Mouse (Mus musculus): ENCODE measurements around the gene Map3k15. TPM values are rescaled to one million over a fixed set of nuclear protein-coding genes. Genes with fewer than 3 reads are reported as not detected.

The Map3k15 gene
- polyA plus RNA-seq, 1 experiment, result not detected

DNA sequence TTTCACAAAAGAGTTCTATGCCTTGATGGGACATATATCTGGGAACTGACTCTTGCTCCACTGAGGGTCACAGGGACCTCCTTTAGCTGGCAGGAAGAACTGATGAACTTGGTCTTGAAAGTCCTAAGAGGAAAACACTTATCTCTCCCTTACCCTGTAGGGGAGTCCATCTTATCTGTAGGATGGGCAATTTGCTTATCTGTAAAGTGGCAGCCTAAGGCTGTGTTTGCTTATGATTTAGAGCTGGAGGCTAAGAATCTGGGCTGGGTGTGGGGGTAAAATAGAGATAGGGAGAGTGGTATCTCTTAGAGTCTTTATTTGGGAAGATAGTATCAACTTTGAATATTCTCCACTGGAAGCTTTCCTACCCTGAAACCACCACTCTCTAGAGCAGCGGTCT lies 125.5 kb downstream of the Map3k15 start:
- Histone ChIP-seq H3K4me3 (ENCODE audit: insufficient read depth, low read depth, low read length) (no peak overlapping the region), H3K27ac (ENCODE audit: insufficient read depth, low read depth, low read length) (no peak overlapping the region), H3K4me1 (ENCODE audit: control insufficient read depth, insufficient read depth, low read length) (no peaks in the 10 kb centered on the region)
- WGBS, result 96% methylated on average over 1 of the region's 1 CpGs
- TF ChIP-seq POLR2A (IDR thresholded peaks at IDR 0.05; ENCODE audit: insufficient read depth, low read depth, low read length), result no peak
- TF ChIP-seq CTCF (IDR thresholded peaks at IDR 0.05; ENCODE audit: insufficient read depth, low read depth, low read length), result no peak

DNA sequence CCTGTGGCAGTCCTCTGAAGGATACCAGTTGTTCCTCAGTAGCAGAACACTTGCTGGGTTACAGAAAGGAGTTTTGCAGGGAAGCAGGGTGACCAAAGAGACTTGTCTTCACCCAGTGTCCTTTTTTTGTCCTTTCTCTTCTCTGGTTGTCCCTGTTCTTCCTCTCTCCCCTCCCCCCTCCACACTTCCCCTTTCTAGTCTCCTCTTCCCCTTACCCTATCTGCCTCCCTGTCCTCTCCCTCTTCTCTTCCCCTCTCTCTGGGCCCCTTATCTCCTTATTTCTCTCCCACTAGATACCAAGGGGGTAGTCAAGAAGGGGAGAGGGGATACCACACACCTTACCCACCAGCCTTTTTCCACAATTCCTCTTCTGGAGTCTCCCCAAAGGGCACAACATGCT lies 127.8 kb downstream of the Map3k15 start:
- H3K4me3 ChIP-seq (ENCODE audit: insufficient read depth, low read depth, low read length), result no peak overlapping the region
- no peaks in the 10 kb centered on the region for H3K4me1 ChIP-seq (ENCODE audit: control insufficient read depth, insufficient read depth, low read length)
- H3K27ac ChIP-seq (ENCODE audit: insufficient read depth, low read depth, low read length), result no peak overlapping the region
- no peak for TF ChIP-seq POLR2A (IDR thresholded peaks at IDR 0.05; ENCODE audit: insufficient read depth, low read depth, low read length)
- no peak for TF ChIP-seq CTCF (IDR thresholded peaks at IDR 0.05; ENCODE audit: insufficient read depth, low read depth, low read length)

DNA sequence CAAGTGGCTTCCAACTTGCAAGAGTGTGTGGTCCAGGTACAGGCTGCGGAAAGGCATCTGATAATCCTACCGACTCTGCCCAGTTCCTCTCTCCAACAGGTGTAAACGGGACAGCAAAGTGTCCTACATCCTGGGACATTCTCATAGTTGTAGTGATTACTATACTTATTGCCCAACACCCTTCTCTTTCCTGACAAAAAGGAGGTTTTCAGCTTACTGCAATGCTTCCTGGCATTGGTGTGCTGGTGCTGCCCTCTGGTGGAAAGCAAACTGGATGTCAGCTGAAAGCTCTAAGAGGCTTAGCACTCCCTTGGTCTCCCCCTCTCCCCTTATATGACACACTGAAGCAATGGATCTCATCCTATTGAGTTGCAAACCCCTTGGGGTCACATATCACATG lies 128.4 kb downstream of the Map3k15 start:
- 74% methylated on average over 3 of the region's 3 CpGs for WGBS
- Histone ChIP-seq H3K4me1 (ENCODE audit: control insufficient read depth, insufficient read depth, low read length) (no peaks in the 10 kb centered on the region), H3K27ac (ENCODE audit: insufficient read depth, low read depth, low read length) (no peak overlapping the region), H3K4me3 (ENCODE audit: insufficient read depth, low read depth, low read length) (no peak overlapping the region)
- no peak for TF ChIP-seq POLR2A (IDR thresholded peaks at IDR 0.05; ENCODE audit: insufficient read depth, low read depth, low read length)
- no peak for TF ChIP-seq CTCF (IDR thresholded peaks at IDR 0.05; ENCODE audit: insufficient read depth, low read depth, low read length)

DNA sequence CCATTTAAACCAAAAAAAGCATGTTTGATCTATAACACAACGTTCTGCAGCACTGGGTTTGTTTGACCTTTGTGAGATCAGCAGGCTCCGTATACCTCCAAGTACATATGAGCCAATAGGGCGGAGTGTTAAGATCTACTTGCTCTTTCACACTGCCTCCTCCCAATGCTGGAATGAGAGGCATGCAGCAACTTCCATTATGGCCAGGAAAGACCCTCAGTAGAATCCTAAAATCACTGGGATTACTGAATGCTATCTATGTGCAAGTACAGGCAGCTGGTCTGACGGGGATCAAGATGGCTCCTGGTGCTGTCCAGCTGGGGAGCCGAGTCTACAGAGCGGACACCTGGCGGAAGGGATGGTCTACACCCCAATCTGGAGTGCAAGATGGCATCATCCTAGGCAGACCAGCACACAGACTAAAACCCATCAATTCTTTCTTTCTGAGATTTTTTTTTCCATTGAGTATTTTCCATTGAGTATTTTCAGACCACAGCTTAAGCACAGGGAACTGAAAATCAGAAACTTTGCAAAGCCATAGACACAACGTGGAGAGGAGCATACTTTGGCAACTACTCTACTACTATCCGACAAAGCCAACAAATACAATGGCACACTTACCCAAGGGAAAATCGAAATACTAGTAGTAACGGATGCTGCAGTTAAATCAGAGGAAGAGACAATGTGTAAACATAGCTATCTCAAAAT lies 146.1 kb downstream of the Map3k15 start:
- TF ChIP-seq POLR2A (IDR thresholded peaks at IDR 0.05; ENCODE audit: insufficient read depth, low read depth, low read length) (no peak), CTCF (IDR thresholded peaks at IDR 0.05; ENCODE audit: insufficient read depth, low read depth, low read length) (no peak)
- H3K4me3 ChIP-seq (ENCODE audit: insufficient read depth, low read depth, low read length), result no peak overlapping the region
- 76% methylated on average over 11 of the region's 11 CpGs for WGBS
- H3K27ac ChIP-seq (ENCODE audit: insufficient read depth, low read depth, low read length), result no peak overlapping the region
- no peaks in the 10 kb centered on the region for H3K4me1 ChIP-seq (ENCODE audit: control insufficient read depth, insufficient read depth, low read length)

DNA sequence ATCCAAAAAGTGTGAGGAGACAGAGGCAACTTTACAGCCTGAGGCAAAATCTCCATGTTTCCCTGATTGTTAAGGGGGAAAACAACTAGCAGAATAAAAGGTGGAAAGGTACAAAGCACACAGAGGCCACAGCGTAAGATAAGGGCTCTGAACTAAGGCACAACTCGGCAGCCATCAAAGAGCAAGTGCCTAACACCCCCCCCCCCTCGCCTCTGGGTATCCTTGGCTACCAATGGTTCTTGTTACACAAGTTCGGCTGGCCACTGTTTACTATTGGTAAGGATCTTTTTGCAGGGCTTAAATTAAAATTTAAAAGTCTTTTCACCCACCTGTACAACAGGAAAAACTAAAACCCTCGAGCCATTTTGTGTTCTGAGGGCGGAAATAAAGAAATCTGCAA lies 147.5 kb downstream of the Map3k15 start:
- Histone ChIP-seq H3K4me1 (ENCODE audit: control insufficient read depth, insufficient read depth, low read length) (no peaks in the 10 kb centered on the region), H3K4me3 (ENCODE audit: insufficient read depth, low read depth, low read length) (no peak overlapping the region), H3K27ac (ENCODE audit: insufficient read depth, low read depth, low read length) (no peak overlapping the region; the same call in 1 of the 2 replicates)
- TF ChIP-seq POLR2A (IDR thresholded peaks at IDR 0.05; ENCODE audit: insufficient read depth, low read depth, low read length) (no peak), CTCF (IDR thresholded peaks at IDR 0.05; ENCODE audit: insufficient read depth, low read depth, low read length) (no peak)
- WGBS, result 30% methylated on average over 6 of the region's 6 CpGs

DNA sequence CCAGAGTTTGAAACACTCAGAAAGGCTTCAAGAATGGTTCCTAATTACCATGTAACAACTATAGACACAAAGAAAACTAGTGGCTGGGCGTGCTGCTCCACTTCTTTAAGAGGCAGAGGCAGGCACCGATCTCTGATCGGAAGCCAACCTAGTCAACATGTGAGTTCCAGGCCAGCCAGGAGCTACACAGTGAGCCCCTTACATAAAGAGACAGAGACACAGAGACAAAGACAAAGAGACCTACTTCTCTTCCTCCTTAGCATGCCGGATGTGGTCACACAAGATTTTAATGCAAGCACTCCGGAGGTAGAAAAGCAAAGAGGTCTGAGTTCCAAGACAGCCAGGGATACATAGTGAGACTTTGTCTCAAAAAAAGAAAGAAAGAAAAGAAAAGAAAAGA lies 147.9 kb downstream of the Map3k15 start:
- Histone ChIP-seq H3K4me3 (ENCODE audit: insufficient read depth, low read depth, low read length) (peak overlapping the region; percentile 5; the same call in 1 of the 2 replicates), H3K4me1 (ENCODE audit: control insufficient read depth, insufficient read depth, low read length) (no peaks in the 10 kb centered on the region), H3K27ac (ENCODE audit: insufficient read depth, low read depth, low read length) (no peak overlapping the region; the same call in 1 of the 2 replicates)
- 23% methylated on average over 5 of the region's 5 CpGs for WGBS
- TF ChIP-seq CTCF (IDR thresholded peaks at IDR 0.05; ENCODE audit: insufficient read depth, low read depth, low read length), result no peak
- no peak for TF ChIP-seq POLR2A (IDR thresholded peaks at IDR 0.05; ENCODE audit: insufficient read depth, low read depth, low read length)

DNA sequence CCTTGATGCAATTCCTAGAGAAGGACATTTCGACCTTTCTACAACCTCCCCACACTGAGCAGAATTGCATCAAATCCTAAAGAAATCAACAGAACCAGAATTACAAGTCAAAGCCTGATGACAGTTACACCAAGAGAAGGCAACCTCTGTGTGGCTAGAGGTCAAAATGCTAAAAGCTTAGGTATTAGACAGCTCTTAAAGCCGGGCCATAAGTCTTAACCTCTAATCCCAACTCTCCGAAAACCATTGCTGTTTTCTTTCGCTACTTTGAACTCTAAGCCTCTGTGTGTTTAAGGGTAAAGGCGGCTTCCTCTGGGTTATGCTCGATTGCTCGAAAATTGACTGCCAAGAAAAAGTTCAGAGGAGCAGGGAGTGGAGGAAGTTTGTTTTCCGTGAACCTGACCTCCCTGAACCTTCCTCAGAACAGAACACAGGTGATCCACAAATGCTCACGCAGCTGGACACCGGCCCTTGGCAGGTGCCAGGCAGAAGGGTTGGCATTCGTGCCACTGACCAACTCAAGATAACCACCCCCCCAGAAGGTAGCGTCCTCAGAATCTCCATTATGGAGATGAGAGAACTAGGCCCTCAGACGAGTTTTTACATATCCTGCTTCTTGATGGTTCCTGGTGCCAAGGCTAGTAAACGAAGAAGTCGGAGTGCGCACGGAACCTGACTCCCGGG lies 149.1 kb downstream of the Map3k15 start:
- WGBS, result 19% methylated on average over 18 of the region's 18 CpGs
- Histone ChIP-seq H3K27ac (ENCODE audit: insufficient read depth, low read depth, low read length) (peak overlapping the region; percentile 76; the same call in 1 of the 2 replicates), H3K4me3 (ENCODE audit: insufficient read depth, low read depth, low read length) (peak overlapping the region; percentile 72), H3K4me1 (ENCODE audit: control insufficient read depth, insufficient read depth, low read length) (no peaks in the 10 kb centered on the region)
- TF ChIP-seq CTCF (IDR thresholded peaks at IDR 0.05; ENCODE audit: insufficient read depth, low read depth, low read length) (no peak), POLR2A (IDR thresholded peaks at IDR 0.05; ENCODE audit: insufficient read depth, low read depth, low read length) (no peak)

DNA sequence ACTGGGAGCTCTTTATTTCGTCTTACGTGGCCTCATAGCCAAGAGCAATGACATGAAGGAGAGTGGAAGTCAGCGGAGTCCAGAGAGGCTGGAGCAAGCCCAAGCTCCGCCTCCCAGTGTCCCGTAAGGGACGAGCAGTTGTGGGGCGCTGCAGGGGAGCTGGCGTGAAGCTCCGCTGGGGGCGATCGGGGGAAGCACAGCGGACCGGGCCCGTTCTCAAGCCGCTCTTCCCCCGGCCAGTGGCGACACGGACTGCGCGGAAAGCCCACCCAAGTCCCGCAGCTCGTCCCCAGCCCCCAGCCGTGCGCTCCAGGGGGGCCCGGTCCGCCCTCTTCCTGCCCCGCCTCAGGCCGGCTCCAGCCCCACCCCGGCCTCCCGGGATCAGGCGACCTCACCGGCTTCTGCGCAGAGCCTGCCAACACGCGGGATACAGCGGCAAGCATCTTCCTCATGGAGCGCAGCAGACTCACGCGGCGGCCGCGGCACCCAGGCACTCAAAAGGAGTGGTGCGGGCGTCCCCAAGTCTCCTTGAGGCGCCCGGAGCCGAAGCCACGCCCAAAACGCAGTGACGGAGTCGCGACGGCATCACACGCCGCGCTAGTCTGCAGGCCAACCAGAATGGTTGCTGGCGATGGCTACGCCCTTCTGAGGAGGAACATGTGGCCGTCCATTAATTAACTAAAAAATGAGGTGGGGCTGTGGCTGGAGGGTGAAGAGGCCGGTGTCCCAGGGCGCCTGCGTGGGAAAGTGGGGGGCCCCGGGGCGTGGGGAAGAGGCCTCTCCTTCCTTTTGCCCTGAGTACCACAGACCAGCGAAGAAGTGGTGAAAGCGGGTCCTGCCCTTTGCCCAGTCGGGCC lies 149.9 kb downstream of the Map3k15 start, which contains the start of gene Pdha1:
TSS of gene Pdha1 (minus strand) at position 553 of the 857 bp plus-strand sequence.
- H3K4me3 ChIP-seq (ENCODE audit: insufficient read depth, low read depth, low read length), result peak within 1 kb of the TSS; percentile 72
- H3K4me1 ChIP-seq (ENCODE audit: control insufficient read depth, insufficient read depth, low read length), result no peaks in the 10 kb centered on the region
- 18% methylated on average over 67 of the region's 67 CpGs for WGBS
- TF ChIP-seq POLR2A (IDR thresholded peaks at IDR 0.05; ENCODE audit: insufficient read depth, low read depth, low read length), result peak; percentile 69; the same call in 1 of the 2 replicates
- TF ChIP-seq CTCF (IDR thresholded peaks at IDR 0.05; ENCODE audit: insufficient read depth, low read depth, low read length), result no peak
- peak within 1 kb of the TSS; percentile 76 for H3K27ac ChIP-seq (ENCODE audit: insufficient read depth, low read depth, low read length)
